Mouse (Mus musculus) forebrain, embryonic 15.5 days (tissue): ENCODE results near the gene Olfr819. TPM values are rescaled to one million over a fixed set of nuclear protein-coding genes. Genes with fewer than 3 reads are reported as not detected.
"Not testable (repeated sequence)": the region's sequence is repeated elsewhere in the genome, so short reads cannot be mapped to it uniquely, and the experiment has no call there.

ENCODE experiments used
- ATAC-seq: fragments of 200-750 bp; cut with Nextera tagmentation; replicated peaks from 2 replicates; pipeline ENCODE4 v1.8.0; 2017; ENCODE audit warnings: mild to moderate bottlenecking, moderate TSS enrichment, moderate library complexity
- H3K27ac ChIP-seq: fragments of 300-500 bp; sonication (generic); replicated peaks from 2 replicates; pipeline ENCODE4 v1.5.1; 2015; ENCODE audit warnings: mild to moderate bottlenecking, inconsistent platforms
- H3K27me3 ChIP-seq: fragments of 300-500 bp; sonication (generic); 2 replicates; pipeline ENCODE4 v1.6.1; 2015; ENCODE audit warnings: inconsistent platforms
- H3K36me3 ChIP-seq: fragments of 300-500 bp; sonication (generic); 2 replicates; pipeline ENCODE4 v1.6.1; 2015; ENCODE audit warnings: mild to moderate bottlenecking, inconsistent platforms
- H3K4me1 ChIP-seq: fragments of 300-500 bp; sonication (generic); 2 replicates; pipeline ENCODE4 v1.6.1; 2015; ENCODE audit warnings: inconsistent platforms
- H3K4me2 ChIP-seq: fragments of 300-500 bp; sonication (generic); replicated peaks from 2 replicates; pipeline ENCODE4 v1.6.1; 2015; ENCODE audit warnings: mild to moderate bottlenecking, inconsistent platforms
- H3K4me3 ChIP-seq: fragments of 300-500 bp; sonication (generic); 2 replicates; pipeline ENCODE4 v1.5.1; 2015; ENCODE audit warnings: mild to moderate bottlenecking, inconsistent platforms
- H3K9ac ChIP-seq: fragments of 300-500 bp; sonication (generic); replicated peaks from 2 replicates; pipeline ENCODE4 v1.6.1; 2015; ENCODE audit warnings: mild to moderate bottlenecking, inconsistent platforms
- H3K9me3 ChIP-seq: fragments of 300-500 bp; sonication (generic); 2 replicates; pipeline ENCODE4 v1.6.1; 2016; ENCODE audit warnings: inconsistent platforms
- WGBS: fragments of 180-500 bp; shearing (Covaris S2); methylation state at CpG from one replicate; pipeline ENCODE4 v1.1.7; 2015; ENCODE audit warnings: mixed read lengths; 5-methylcytosine and 5-hydroxymethylcytosine counted together
- polyA plus RNA-seq: library from polyadenylated mRNA; unstranded; fragments of >200 nt; fragmentation: Nextera tagmentation; extraction: Ambion mirVana; gene quantifications from 2 replicates; pipeline ENCODE4 v1.2.1, GENCODE M21; 2015

Gene Olfr819
- not detected in 2 replicates for polyA plus RNA-seq

DNA sequence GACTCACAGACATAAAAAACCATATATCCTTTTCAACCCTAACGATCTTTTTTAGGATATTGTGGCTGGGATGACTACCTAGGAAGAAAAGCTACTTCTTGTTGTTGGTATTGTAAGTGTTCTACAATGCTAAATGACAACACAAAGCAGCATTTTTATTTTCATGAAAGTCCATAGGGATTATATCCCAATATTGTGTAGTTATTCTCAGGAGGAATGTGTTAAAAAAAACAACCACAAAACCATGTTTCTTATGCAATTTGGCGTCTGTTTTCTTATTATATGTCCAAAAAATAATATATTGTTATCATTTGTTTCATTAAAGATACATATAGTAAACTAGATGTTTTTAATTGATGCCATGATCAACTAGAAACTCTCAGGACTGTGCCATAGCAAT lies at the start of gene Olfr819:
Gene Olfr819, minus strand, starts transcription at position 101 of the 400 bp plus-strand sequence.
- H3K36me3 ChIP-seq, H3K4me2 ChIP-seq, H3K27ac ChIP-seq, H3K27me3 ChIP-seq, H3K4me1 ChIP-seq, H3K4me3 ChIP-seq, H3K9me3 ChIP-seq, H3K9ac ChIP-seq, ATAC-seq: not testable (repeated sequence)
- WGBS: 89% methylated on average over 2 of the region's 2 CpGs

DNA sequence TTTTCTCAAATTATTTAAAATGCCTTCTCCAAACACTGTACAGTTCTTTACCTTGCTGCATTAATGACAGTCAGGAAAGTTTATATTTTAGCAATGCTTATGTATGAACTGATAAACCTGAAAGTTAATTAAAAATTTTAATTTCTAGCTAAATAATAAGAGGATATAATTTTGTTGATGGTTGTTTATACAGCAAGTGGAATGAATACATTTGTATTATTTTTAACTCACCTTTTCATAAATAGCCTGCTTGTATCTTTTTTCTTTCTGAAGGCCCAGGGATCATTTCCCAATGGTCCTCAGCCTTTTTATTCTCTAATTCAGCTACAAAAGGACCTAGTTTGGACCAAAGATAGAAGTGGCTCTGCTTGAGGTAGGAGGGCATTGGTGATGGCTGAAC lies 45.3 kb upstream of the Olfr819 start, which contains the start of gene Olfr820:
Gene Olfr820, plus strand, starts transcription at position 301 of the 400 bp plus-strand sequence.
- Histone ChIP-seq H3K9me3 (no peaks in the 10 kb centered on the region), H3K4me3 (no peak within 1 kb of the TSS), H3K9ac (no peak within 1 kb of the TSS), H3K27me3 (no peaks in the 10 kb centered on the region), H3K36me3 (no peaks in the 10 kb centered on the region), H3K4me2 (no peak within 1 kb of the TSS), H3K4me1 (no peaks in the 10 kb centered on the region), H3K27ac (no peak within 1 kb of the TSS)
- ATAC-seq: no peak

DNA sequence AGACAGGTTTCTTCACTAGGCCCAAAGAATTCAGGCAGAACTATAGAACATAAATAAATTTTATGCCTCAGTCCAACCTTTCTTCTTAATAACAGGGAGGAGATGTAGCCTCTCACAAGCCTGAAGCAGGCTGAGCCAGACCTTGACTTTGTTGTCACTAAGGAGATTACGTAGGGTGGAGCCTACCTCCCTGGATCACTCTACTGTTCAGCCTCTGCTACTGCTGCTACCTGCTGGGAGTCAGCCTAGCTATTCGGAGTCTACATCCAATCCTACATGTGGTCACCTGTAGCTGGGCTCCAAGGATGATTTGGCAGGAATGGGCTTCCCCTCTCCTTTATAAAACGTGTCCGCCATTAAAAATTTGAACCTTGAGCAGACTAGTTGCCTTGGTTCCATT lies 38.3 kb upstream of the Olfr819 start:
- H3K36me3 ChIP-seq, H3K9ac ChIP-seq, H3K27me3 ChIP-seq, ATAC-seq, H3K4me2 ChIP-seq, H3K27ac ChIP-seq, H3K9me3 ChIP-seq, H3K4me3 ChIP-seq, H3K4me1 ChIP-seq: not testable (repeated sequence)
- 92% methylated on average over 4 of the region's 4 CpGs for WGBS

DNA sequence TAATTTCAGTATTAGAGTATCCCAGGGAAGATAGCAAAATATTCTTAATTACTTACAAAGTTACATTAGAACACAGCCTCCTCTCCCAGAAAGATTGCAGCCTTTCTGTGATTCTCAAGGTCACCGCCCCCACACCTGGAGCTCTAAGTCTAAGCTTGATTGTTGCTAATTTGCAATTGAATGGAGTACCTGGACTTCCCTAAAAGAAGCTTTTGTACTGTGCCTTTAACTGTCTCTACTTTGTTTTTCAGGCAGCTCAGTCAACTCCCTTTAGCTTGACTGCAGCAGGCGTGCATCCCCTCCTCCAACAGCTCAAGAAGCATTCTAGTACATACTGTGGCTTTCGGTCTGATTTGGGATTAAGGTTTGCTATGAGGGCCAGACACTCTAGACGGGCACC lies 37.0 kb upstream of the Olfr819 start:
- WGBS: 80% methylated on average over 4 of the region's 4 CpGs
- H3K9ac ChIP-seq, H3K4me3 ChIP-seq, H3K4me1 ChIP-seq, H3K9me3 ChIP-seq, ATAC-seq, H3K27me3 ChIP-seq, H3K4me2 ChIP-seq, H3K36me3 ChIP-seq, H3K27ac ChIP-seq: not testable (repeated sequence)

DNA sequence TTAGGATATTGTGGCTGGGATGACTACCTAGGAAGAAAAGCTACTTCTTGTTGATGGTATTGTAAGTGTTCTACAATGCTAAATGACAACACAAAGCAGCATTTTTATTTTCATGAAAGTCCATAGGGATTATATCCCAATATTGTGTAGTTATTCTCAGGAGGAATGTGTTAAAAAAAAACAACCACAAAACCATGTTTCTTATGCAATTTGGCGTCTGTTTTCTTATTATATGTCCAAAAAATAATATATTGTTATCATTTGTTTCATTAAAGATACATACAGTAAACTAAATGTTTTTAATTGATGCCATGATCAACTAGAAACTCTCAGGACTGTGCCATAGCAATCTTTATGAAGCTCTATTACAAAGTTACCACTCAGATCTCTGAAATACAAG lies 17.9 kb upstream of the Olfr819 start, which contains the start of gene Gm10310:
Gene Gm10310, minus strand, starts transcription at position 101 of the 400 bp plus-strand sequence.
- not testable (repeated sequence) for H3K27me3 ChIP-seq, H3K4me3 ChIP-seq, H3K4me2 ChIP-seq, H3K27ac ChIP-seq, ATAC-seq, H3K36me3 ChIP-seq, H3K9me3 ChIP-seq, H3K4me1 ChIP-seq, H3K9ac ChIP-seq
- WGBS: no CpG with 5 or more reads among the region's 1 CpGs

DNA sequence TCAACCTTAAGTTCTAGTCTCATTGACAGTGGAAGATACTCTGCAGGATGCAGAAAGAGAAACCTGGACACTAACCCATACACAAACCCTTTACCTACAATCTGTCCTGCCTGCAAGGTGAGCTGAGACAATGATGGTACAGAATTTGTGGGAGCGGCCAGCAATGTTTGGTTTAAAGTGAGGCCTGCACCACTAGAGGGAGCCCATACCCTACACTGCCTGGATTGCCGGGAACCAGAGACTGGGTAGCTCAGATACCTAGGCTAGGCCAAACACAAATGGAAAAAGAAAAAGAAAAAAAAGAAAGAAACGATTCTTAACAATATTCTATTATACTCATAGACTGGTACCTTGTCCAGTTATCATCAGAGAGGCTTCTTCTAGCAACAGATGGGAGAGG lies 14.8 kb upstream of the Olfr819 start:
- not testable (repeated sequence) for ATAC-seq, H3K27me3 ChIP-seq, H3K9ac ChIP-seq, H3K27ac ChIP-seq, H3K9me3 ChIP-seq, H3K36me3 ChIP-seq, H3K4me2 ChIP-seq, H3K4me3 ChIP-seq, H3K4me1 ChIP-seq
- no CpG with 5 or more reads among the region's 3 CpGs for WGBS

DNA sequence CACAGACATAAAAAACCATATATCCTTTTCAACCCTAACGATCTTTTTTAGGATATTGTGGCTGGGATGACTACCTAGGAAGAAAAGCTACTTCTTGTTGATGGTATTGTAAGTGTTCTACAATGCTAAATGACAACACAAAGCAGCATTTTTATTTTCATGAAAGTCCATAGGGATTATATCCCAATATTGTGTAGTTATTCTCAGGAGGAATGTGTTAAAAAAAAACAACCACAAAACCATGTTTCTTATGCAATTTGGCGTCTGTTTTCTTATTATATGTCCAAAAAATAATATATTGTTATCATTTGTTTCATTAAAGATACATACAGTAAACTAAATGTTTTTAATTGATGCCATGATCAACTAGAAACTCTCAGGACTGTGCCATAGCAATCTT lies 9.0 kb upstream of the Olfr819 start, which contains the start of gene Olfr247:
Gene Olfr247, minus strand, starts transcription at position 101 of the 400 bp plus-strand sequence.
- not testable (repeated sequence) for H3K9ac ChIP-seq, H3K27me3 ChIP-seq, H3K4me2 ChIP-seq, H3K4me1 ChIP-seq, H3K36me3 ChIP-seq, H3K9me3 ChIP-seq, H3K27ac ChIP-seq, H3K4me3 ChIP-seq, ATAC-seq
- no CpG with 5 or more reads among the region's 2 CpGs for WGBS

DNA sequence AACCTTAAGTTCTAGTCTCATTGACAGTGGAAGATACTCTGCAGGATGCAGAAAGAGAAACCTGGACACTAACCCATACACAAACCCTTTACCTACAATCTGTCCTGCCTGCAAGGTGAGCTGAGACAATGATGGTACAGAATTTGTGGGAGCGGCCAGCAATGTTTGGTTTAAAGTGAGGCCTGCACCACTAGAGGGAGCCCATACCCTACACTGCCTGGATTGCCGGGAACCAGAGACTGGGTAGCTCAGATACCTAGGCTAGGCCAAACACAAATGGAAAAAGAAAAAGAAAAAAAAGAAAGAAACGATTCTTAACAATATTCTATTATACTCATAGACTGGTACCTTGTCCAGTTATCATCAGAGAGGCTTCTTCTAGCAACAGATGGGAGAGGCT lies 5.9 kb upstream of the Olfr819 start:
- not testable (repeated sequence) for H3K9ac ChIP-seq, H3K4me3 ChIP-seq, H3K36me3 ChIP-seq, H3K27ac ChIP-seq, H3K9me3 ChIP-seq, H3K4me1 ChIP-seq, H3K4me2 ChIP-seq, H3K27me3 ChIP-seq
- 0 out of 2 replicates have a peak, but pooled peaks have one; percentile 29 for ATAC-seq
- WGBS: no CpG with 5 or more reads among the region's 3 CpGs

DNA sequence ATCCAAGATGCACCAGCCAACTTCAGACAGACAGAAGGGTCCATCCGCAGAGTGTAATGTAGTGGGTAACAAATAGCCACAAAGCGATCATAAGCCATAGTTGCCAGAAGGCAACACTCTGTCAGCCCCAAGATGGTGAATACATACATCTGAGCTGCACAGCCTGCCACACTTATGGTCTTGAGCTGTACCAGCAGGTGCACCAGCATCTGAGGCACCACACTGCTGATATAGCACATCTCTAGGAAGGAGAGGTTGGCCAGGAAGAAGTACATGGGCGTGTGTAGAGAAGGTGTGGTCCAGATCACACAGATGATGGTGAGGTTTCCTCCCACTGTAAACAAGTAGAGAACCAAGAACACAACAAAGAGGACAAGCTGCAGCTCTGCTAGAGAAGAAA lies 834 bp downstream of the Olfr819 start:
- H3K9ac ChIP-seq, H3K4me1 ChIP-seq, H3K4me3 ChIP-seq, H3K27ac ChIP-seq, H3K36me3 ChIP-seq, H3K27me3 ChIP-seq, ATAC-seq, H3K4me2 ChIP-seq, H3K9me3 ChIP-seq: not testable (repeated sequence)
- WGBS: 100% methylated on average over 2 of the region's 3 CpGs

DNA sequence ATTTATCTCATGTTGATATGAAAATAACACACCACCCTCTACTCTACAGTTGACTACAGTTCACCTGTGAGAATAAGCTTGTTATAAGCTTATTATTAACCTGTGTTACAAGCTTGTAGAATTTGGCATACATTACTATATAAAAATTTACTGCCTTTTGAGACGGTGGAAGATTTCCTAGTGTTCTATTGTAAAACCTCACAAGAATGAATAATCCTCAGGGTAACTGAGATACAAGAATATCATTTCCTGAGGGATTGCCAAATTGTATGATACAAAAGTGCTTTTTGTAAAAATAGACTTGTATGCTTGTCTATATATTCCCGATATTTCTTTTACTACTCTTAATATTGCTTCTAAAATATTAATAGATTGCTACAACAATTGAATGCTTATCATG lies 18.1 kb downstream of the Olfr819 start, which contains the start of gene Olfr818:
Gene Olfr818, minus strand, starts transcription at position 101 of the 400 bp plus-strand sequence.
- WGBS: 96% methylated on average over 2 of the region's 2 CpGs
- Histone ChIP-seq H3K4me1 (no peaks in the 10 kb centered on the region), H3K4me2 (no peak within 1 kb of the TSS), H3K4me3 (no peak within 1 kb of the TSS), H3K27me3 (no peaks in the 10 kb centered on the region), H3K36me3 (no peaks in the 10 kb centered on the region), H3K9ac (no peak within 1 kb of the TSS), H3K27ac (no peak within 1 kb of the TSS), H3K9me3 (no peaks in the 10 kb centered on the region)
- ATAC-seq: no peak

DNA sequence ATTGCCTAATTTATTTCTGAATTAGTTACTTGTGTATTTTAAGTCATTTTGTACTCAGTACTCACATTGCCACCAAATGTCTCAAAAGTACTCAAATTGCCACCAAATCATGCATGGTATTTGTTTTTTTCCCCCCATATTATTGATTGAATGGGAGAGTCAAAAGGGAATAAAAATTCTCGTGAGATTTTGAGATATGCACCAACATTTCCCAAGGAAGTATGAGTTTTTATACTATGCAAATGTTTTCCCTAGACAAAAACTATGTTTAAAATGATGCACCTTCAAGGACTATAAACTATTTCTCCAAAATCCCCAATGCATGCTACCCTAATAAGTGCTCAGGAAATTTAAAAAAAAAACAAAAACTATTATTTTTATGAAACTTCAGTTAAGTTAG lies 51.6 kb downstream of the Olfr819 start, which contains the start of gene Olfr816:
Gene Olfr816, minus strand, starts transcription at position 101 of the 400 bp plus-strand sequence.
- no peaks in the 10 kb centered on the region for H3K4me1 ChIP-seq
- ATAC-seq: no peak
- H3K4me2 ChIP-seq: no peak within 1 kb of the TSS
- H3K9ac ChIP-seq: no peak within 1 kb of the TSS
- 75% methylated on average over 1 of the region's 1 CpGs for WGBS
- no peaks in the 10 kb centered on the region for H3K36me3 ChIP-seq
- H3K27me3 ChIP-seq: no peaks in the 10 kb centered on the region
- no peaks in the 10 kb centered on the region for H3K9me3 ChIP-seq
- no peak within 1 kb of the TSS for H3K27ac ChIP-seq
- no peak within 1 kb of the TSS for H3K4me3 ChIP-seq
